Mouse (Mus musculus): Measurements from ENCODE around the gene Gm49486. TPM values are rescaled to one million over a fixed set of nuclear protein-coding genes. Genes with fewer than 3 reads are reported as not detected.

Gene Gm49486
- polyA plus RNA-seq, 1 experiment from 2014 or later: 0.30 TPM

GRCm38 (mm10) chr15:79289441-79289840, 60.2 kb downstream of the Gm49486 start:
- Histone ChIP-seq H3K9ac (ENCODE audit: low read depth, low read length) (no peak overlapping the region), H3K4me3 (ENCODE audit: low read depth, low read length) (no peak overlapping the region), H3K9me3 (ENCODE audit: control insufficient read depth) (no peaks in the 10 kb centered on the region), H3K36me3 (ENCODE audit: control insufficient read depth, insufficient read depth) (peaks cover 22% of the 10 kb centered on the region; the same call in 1 of the 2 replicates), H3K27ac (ENCODE audit: low read depth, low read length) (no peak overlapping the region), H3K4me1 (replicated peaks; ENCODE audit: control insufficient read depth, insufficient read depth, low read length) (peaks cover 13% of the 10 kb centered on the region; the same call in 1 of the 2 replicates), H3K27me3 (replicated peaks; ENCODE audit: control insufficient read depth, insufficient read depth, low read length) (no peaks in the 10 kb centered on the region), H3K4me2 (replicated peaks; ENCODE audit: low read depth) (no peak overlapping the region)
- no peak for TF ChIP-seq CTCF (IDR thresholded peaks at IDR 0.05; ENCODE audit: low read depth)
- no peak for ATAC-seq
- 84% methylated on average over 12 of the region's 12 CpGs for WGBS

GRCm38 (mm10) chr15:79290340-79290739, 61.1 kb downstream of the Gm49486 start:
- no peak overlapping the region for H3K4me3 ChIP-seq (ENCODE audit: low read depth, low read length)
- H3K4me1 ChIP-seq (replicated peaks; ENCODE audit: control insufficient read depth, insufficient read depth, low read length): peaks cover 13% of the 10 kb centered on the region; the same call in 1 of the 2 replicates
- WGBS: 70% methylated on average over 3 of the region's 3 CpGs
- H3K4me2 ChIP-seq (replicated peaks; ENCODE audit: low read depth): no peak overlapping the region
- H3K9me3 ChIP-seq (ENCODE audit: control insufficient read depth): no peaks in the 10 kb centered on the region
- TF ChIP-seq CTCF (IDR thresholded peaks at IDR 0.05; ENCODE audit: low read depth): peak; percentile 45
- peaks cover 22% of the 10 kb centered on the region; the same call in 1 of the 2 replicates for H3K36me3 ChIP-seq (ENCODE audit: control insufficient read depth, insufficient read depth)
- no peak overlapping the region for H3K27ac ChIP-seq (ENCODE audit: low read depth, low read length)
- no peak overlapping the region for H3K9ac ChIP-seq (ENCODE audit: low read depth, low read length)
- H3K27me3 ChIP-seq (replicated peaks; ENCODE audit: control insufficient read depth, insufficient read depth, low read length): no peaks in the 10 kb centered on the region
- ATAC-seq: no peak

GRCm38 (mm10) chr15:79292779-79293178, 63.6 kb downstream of the Gm49486 start:
- 87% methylated on average over 9 of the region's 9 CpGs for WGBS
- Histone ChIP-seq H3K4me1 (replicated peaks; ENCODE audit: control insufficient read depth, insufficient read depth, low read length) (no peaks in the 10 kb centered on the region), H3K27ac (ENCODE audit: low read depth, low read length) (no peak overlapping the region), H3K4me2 (replicated peaks; ENCODE audit: low read depth) (no peak overlapping the region), H3K4me3 (ENCODE audit: low read depth, low read length) (no peak overlapping the region), H3K27me3 (replicated peaks; ENCODE audit: control insufficient read depth, insufficient read depth, low read length) (no peaks in the 10 kb centered on the region), H3K36me3 (ENCODE audit: control insufficient read depth, insufficient read depth) (peaks cover 18% of the 10 kb centered on the region; the same call in 1 of the 2 replicates), H3K9ac (ENCODE audit: low read depth, low read length) (no peak overlapping the region), H3K9me3 (ENCODE audit: control insufficient read depth) (no peaks in the 10 kb centered on the region)
- no peak for ATAC-seq
- no peak for TF ChIP-seq CTCF (IDR thresholded peaks at IDR 0.05; ENCODE audit: low read depth)

- no peak for TF ChIP-seq CTCF (IDR thresholded peaks at IDR 0.05; ENCODE audit: low read depth)
- no peak for ATAC-seq
- Histone ChIP-seq H3K9ac (ENCODE audit: low read depth, low read length) (no peak overlapping the region), H3K36me3 (ENCODE audit: control insufficient read depth, insufficient read depth) (peaks cover 37% of the 10 kb centered on the region), H3K9me3 (ENCODE audit: control insufficient read depth) (no peaks in the 10 kb centered on the region), H3K4me1 (replicated peaks; ENCODE audit: control insufficient read depth, insufficient read depth, low read length) (no peaks in the 10 kb centered on the region), H3K4me3 (ENCODE audit: low read depth, low read length) (no peak overlapping the region), H3K4me2 (replicated peaks; ENCODE audit: low read depth) (no peak overlapping the region), H3K27me3 (replicated peaks; ENCODE audit: control insufficient read depth, insufficient read depth, low read length) (no peaks in the 10 kb centered on the region), H3K27ac (ENCODE audit: low read depth, low read length) (no peak overlapping the region)
- 92% methylated on average over 6 of the region's 6 CpGs for WGBS
These were observed 69.4 kb downstream of the Gm49486 start for GRCm38 (mm10) chr15:79298553-79298952.

GRCm38 (mm10) chr15:79299563-79300155, 70.5 kb downstream of the Gm49486 start:
- no peaks in the 10 kb centered on the region for H3K4me1 ChIP-seq (replicated peaks; ENCODE audit: control insufficient read depth, insufficient read depth, low read length)
- H3K27ac ChIP-seq (ENCODE audit: low read depth, low read length): no peak overlapping the region
- no peaks in the 10 kb centered on the region for H3K27me3 ChIP-seq (replicated peaks; ENCODE audit: control insufficient read depth, insufficient read depth, low read length)
- 0 out of 2 replicates have a peak, but pooled peaks have one; percentile 5 for ATAC-seq
- H3K4me3 ChIP-seq (ENCODE audit: low read depth, low read length): no peak overlapping the region
- H3K9ac ChIP-seq (ENCODE audit: low read depth, low read length): no peak overlapping the region
- 75% methylated on average over 2 of the region's 2 CpGs for WGBS
- no peak overlapping the region for H3K4me2 ChIP-seq (replicated peaks; ENCODE audit: low read depth)
- no peak for TF ChIP-seq CTCF (IDR thresholded peaks at IDR 0.05; ENCODE audit: low read depth)
- peaks cover 39% of the 10 kb centered on the region for H3K36me3 ChIP-seq (ENCODE audit: control insufficient read depth, insufficient read depth)
- no peaks in the 10 kb centered on the region for H3K9me3 ChIP-seq (ENCODE audit: control insufficient read depth)

- no peak for ATAC-seq
- H3K4me3 ChIP-seq (ENCODE audit: low read depth, low read length): no peak overlapping the region
- WGBS: 87% methylated on average over 8 of the region's 8 CpGs
These were observed 74.5 kb downstream of the Gm49486 start for GRCm38 (mm10) chr15:79303725-79304124.

More at GRCm38 (mm10) chr15:79303725-79304124, 74.5 kb downstream of the Gm49486 start:
- TF ChIP-seq CTCF (IDR thresholded peaks at IDR 0.05; ENCODE audit: low read depth): no peak
- Histone ChIP-seq H3K4me1 (replicated peaks; ENCODE audit: control insufficient read depth, insufficient read depth, low read length) (no peaks in the 10 kb centered on the region), H3K36me3 (ENCODE audit: control insufficient read depth, insufficient read depth) (peaks cover 58% of the 10 kb centered on the region), H3K4me2 (replicated peaks; ENCODE audit: low read depth) (no peak overlapping the region), H3K9ac (ENCODE audit: low read depth, low read length) (no peak overlapping the region), H3K27ac (ENCODE audit: low read depth, low read length) (no peak overlapping the region), H3K27me3 (replicated peaks; ENCODE audit: control insufficient read depth, insufficient read depth, low read length) (no peaks in the 10 kb centered on the region), H3K9me3 (ENCODE audit: control insufficient read depth) (no peaks in the 10 kb centered on the region)
